Mouse (Mus musculus) MEL (cell line): Measurements from ENCODE around the gene Prkcb. TPM values are rescaled to one million over a fixed set of nuclear protein-coding genes. Genes with fewer than 3 reads are reported as not detected.

Experiments used
- DNase-seq: peaks from one replicate; pipeline ENCODE4 v3.0.0; 2011; ENCODE audit warnings: low read depth, low spot score
- H3K27ac ChIP-seq: 2 replicates; pipeline ENCODE4 v1.5.1; 2012; ENCODE audit warnings: low read depth, mild to moderate bottlenecking, control low read depth, low read length, moderate library complexity; ENCODE audit not compliant: control insufficient read depth
- H3K27me3 ChIP-seq, 2 experiments: fragments of 150-350 bp in 1 of 2; sonication (generic) in 1 of 2; 2 replicates each; pipeline ENCODE4 v1.6.1; 2012; ENCODE audit warnings: low read length in 2 of 2, mild to moderate bottlenecking in 2 of 2, improper control_type of control experiment in 1 of 2, moderate library complexity in 1 of 2; ENCODE audit not compliant: insufficient read depth in 2 of 2, control insufficient read depth in 1 of 2
- H3K36me3 ChIP-seq, 2 experiments: 2 replicates each; pipeline ENCODE4 v1.6.1; 2012 to 2014; ENCODE audit warnings: low read length in 2 of 2, improper control_type of control experiment in 1 of 2, inconsistent platforms in 1 of 2, mild to moderate bottlenecking in 1 of 2; ENCODE audit not compliant: insufficient read depth in 2 of 2, control insufficient read depth in 1 of 2
- H3K4me1 ChIP-seq, 2 experiments: fragments of 150-350 bp in 1 of 2; sonication (generic) in 1 of 2; 2 replicates each; pipeline ENCODE4 v1.6.1; 2012; ENCODE audit warnings: low read length in 2 of 2, improper control_type of control experiment in 1 of 2, mild to moderate bottlenecking in 1 of 2; ENCODE audit not compliant: insufficient read depth in 2 of 2, control insufficient read depth in 1 of 2
- H3K4me3 ChIP-seq, 2 experiments: fragments of 150-350 bp in 1 of 2; sonication (generic) in 1 of 2; 2 replicates each; pipeline ENCODE4 v1.5.1; 2012; ENCODE audit warnings: low read depth in 2 of 2, low read length in 2 of 2, mild to moderate bottlenecking in 2 of 2, moderate library complexity in 2 of 2, control low read depth in 1 of 2, improper control_type of control experiment in 1 of 2; ENCODE audit not compliant: control insufficient read depth in 1 of 2, insufficient read depth in 1 of 2
- H3K79me2 ChIP-seq: 2 replicates; pipeline ENCODE4 v1.6.1; 2012; ENCODE audit warnings: mild to moderate bottlenecking, low read length, moderate library complexity; ENCODE audit not compliant: control insufficient read depth, poor library complexity, insufficient read depth
- H3K9ac ChIP-seq: 2 replicates; pipeline ENCODE4 v1.6.1; 2012; ENCODE audit warnings: low read depth, mild to moderate bottlenecking, control low read depth, low read length, moderate library complexity; ENCODE audit not compliant: control insufficient read depth, poor library complexity, severe bottlenecking
- H3K9me3 ChIP-seq: fragments of 150-350 bp; sonication (generic); replicated peaks from 2 replicates; pipeline ENCODE4 v1.6.1; 2012; ENCODE audit warnings: mild to moderate bottlenecking, low read length, improper control_type of control experiment, moderate library complexity; ENCODE audit not compliant: insufficient read depth
- BHLHE40 ChIP-seq: IDR thresholded peaks from 2 replicates; pipeline ENCODE4 v1.6.1; 2012; ENCODE audit warnings: low read depth, mild to moderate bottlenecking, inconsistent platforms, low read length, improper control_type of control experiment, borderline replicate concordance
- CHD1 ChIP-seq: IDR thresholded peaks from 2 replicates; pipeline ENCODE4 v1.6.1; 2012; ENCODE audit warnings: low read depth, mild to moderate bottlenecking, inconsistent platforms, low read length, improper control_type of control experiment
- CHD2 ChIP-seq: IDR thresholded peaks from 2 replicates; pipeline ENCODE4 v1.6.1; 2011; ENCODE audit warnings: low read length, improper control_type of control experiment
- CTCF ChIP-seq, 3 experiments: IDR thresholded peaks in 2 of 3; conservative IDR thresholded peaks in 1 of 3; 2 replicates each; pipeline ENCODE4 v1.5.1; 2011 to 2012; ENCODE audit warnings: low read length in 3 of 3, low read depth in 2 of 3, mild to moderate bottlenecking in 2 of 3, improper control_type of control experiment in 1 of 3, inconsistent platforms in 1 of 3, mixed read lengths in 1 of 3, moderate library complexity in 1 of 3; ENCODE audit not compliant: control insufficient read depth in 1 of 3, insufficient read depth in 1 of 3, poor library complexity in 1 of 3, severe bottlenecking in 1 of 3
- E2F4 ChIP-seq: IDR thresholded peaks from 2 replicates; pipeline ENCODE4 v1.6.1; 2011; ENCODE audit warnings: low read depth, low read length, improper control_type of control experiment, borderline replicate concordance
- EP300 ChIP-seq, 2 experiments: IDR thresholded peaks; 2 replicates each; pipeline ENCODE4 v1.6.1; 2011; ENCODE audit warnings: improper control_type of control experiment in 2 of 2, low read length in 2 of 2, low read depth in 1 of 2, mild to moderate bottlenecking in 1 of 2
- ETS1 ChIP-seq: IDR thresholded peaks from 2 replicates; pipeline ENCODE4 v1.6.1; 2012; ENCODE audit warnings: low read depth, mild to moderate bottlenecking, inconsistent platforms, low read length, improper control_type of control experiment, moderate library complexity
- GATA1 ChIP-seq: IDR thresholded peaks from 2 replicates; pipeline ENCODE4 v1.6.1; 2011; ENCODE audit warnings: low read depth, low read length, improper control_type of control experiment
- HCFC1 ChIP-seq: IDR thresholded peaks from 2 replicates; pipeline ENCODE4 v1.6.1; 2012; ENCODE audit warnings: low read depth, mild to moderate bottlenecking, inconsistent platforms, low read length, improper control_type of control experiment, moderate library complexity
- JUND ChIP-seq: IDR thresholded peaks from 2 replicates; pipeline ENCODE4 v1.6.1; 2011; ENCODE audit warnings: low read depth, mild to moderate bottlenecking, improper control_type of control experiment, low read length
- MAX ChIP-seq: IDR thresholded peaks from 2 replicates; pipeline ENCODE4 v1.6.1; 2011; ENCODE audit warnings: low read length, improper control_type of control experiment
- MAZ ChIP-seq: IDR thresholded peaks from 2 replicates; pipeline ENCODE4 v1.6.1; 2012; ENCODE audit warnings: low read depth, mild to moderate bottlenecking, inconsistent platforms, low read length, improper control_type of control experiment
- MEF2A ChIP-seq: IDR thresholded peaks from 2 replicates; pipeline ENCODE4 v1.6.1; 2014; ENCODE audit warnings: low read depth, mild to moderate bottlenecking, inconsistent platforms, low read length, improper control_type of control experiment; ENCODE audit not compliant: poor library complexity, insufficient replicate concordance, severe bottlenecking; ENCODE audit errors: extremely low read depth
- MYB ChIP-seq: IDR thresholded peaks from 2 replicates; pipeline ENCODE4 v1.6.1; 2011; ENCODE audit warnings: mild to moderate bottlenecking, low read depth, low read length, improper control_type of control experiment
- MYC ChIP-seq: IDR thresholded peaks from 2 replicates; pipeline ENCODE4 v1.6.1; 2011; ENCODE audit warnings: low read depth, mild to moderate bottlenecking, low read length, improper control_type of control experiment, moderate library complexity
- POLR2A ChIP-seq, 2 experiments: IDR thresholded peaks; 2 replicates each; pipeline ENCODE4 v1.6.1; 2011 to 2012; ENCODE audit warnings: low read length in 2 of 2, mild to moderate bottlenecking in 2 of 2, control low read depth in 1 of 2, improper control_type of control experiment in 1 of 2, low read depth in 1 of 2, moderate library complexity in 1 of 2; ENCODE audit not compliant: control insufficient read depth in 1 of 2, insufficient read depth in 1 of 2, poor library complexity in 1 of 2
- POLR2AphosphoS2 ChIP-seq: IDR thresholded peaks from 2 replicates; pipeline ENCODE4 v1.6.1; 2011; ENCODE audit warnings: low read length, improper control_type of control experiment
- RAD21 ChIP-seq: IDR thresholded peaks from 2 replicates; pipeline ENCODE4 v1.6.1; 2011; ENCODE audit warnings: mild to moderate bottlenecking, low read depth, low read length, improper control_type of control experiment
- TBP ChIP-seq: IDR thresholded peaks from 2 replicates; pipeline ENCODE4 v1.8.0; 2011; ENCODE audit warnings: low read depth, low read length, improper control_type of control experiment
- TCF12 ChIP-seq: IDR thresholded peaks from 2 replicates; pipeline ENCODE4 v1.6.1; 2014; ENCODE audit warnings: low read depth, mild to moderate bottlenecking, inconsistent platforms, low read length, improper control_type of control experiment, moderate library complexity
- UBTF ChIP-seq: IDR thresholded peaks from 2 replicates; pipeline ENCODE4 v1.6.1; 2012; ENCODE audit warnings: low read depth, mild to moderate bottlenecking, inconsistent platforms, low read length, improper control_type of control experiment, moderate library complexity, borderline replicate concordance; ENCODE audit not compliant: insufficient read depth
- USF1 ChIP-seq: IDR thresholded peaks from 2 replicates; pipeline ENCODE4 v1.6.1; 2014; ENCODE audit warnings: low read depth, mild to moderate bottlenecking, inconsistent platforms, low read length, improper control_type of control experiment, moderate library complexity
- USF2 ChIP-seq, 2 experiments: IDR thresholded peaks; 2 replicates each; pipeline ENCODE4 v1.6.1; 2011 to 2012; ENCODE audit warnings: improper control_type of control experiment in 2 of 2, low read length in 2 of 2, borderline replicate concordance in 1 of 2, inconsistent platforms in 1 of 2, low read depth in 1 of 2, mild to moderate bottlenecking in 1 of 2; ENCODE audit not compliant: insufficient read depth in 1 of 2
- ZC3H11A ChIP-seq: IDR thresholded peaks from 2 replicates; pipeline ENCODE4 v1.6.1; 2012; ENCODE audit warnings: low read depth, mild to moderate bottlenecking, inconsistent platforms, low read length, improper control_type of control experiment
- ZMIZ1 ChIP-seq: IDR thresholded peaks from 2 replicates; pipeline ENCODE4 v1.6.1; 2012; ENCODE audit warnings: low read depth, mild to moderate bottlenecking, inconsistent platforms, low read length, improper control_type of control experiment, moderate library complexity
- polyA plus RNA-seq, 2 experiments: library from polyadenylated mRNA; stranded (reverse) in 1 of 2; unstranded in 1 of 2; fragments of >175 nt in 1 of 2; fragments of >200 nt in 1 of 2; gene quantifications; 2 replicates each; pipeline versions ENCODE4 v1.2.1 to v1.2.4; 2012; ENCODE audit warnings: low replicate concordance in 2 of 2, low read depth in 1 of 2; ENCODE audit not compliant: insufficient read length in 2 of 2, insufficient read depth in 1 of 2, missing spikeins in 1 of 2
- total RNA-seq: library from RNA; depleted of rRNA; stranded (reverse); fragments of 300-350 nt; gene quantifications from 2 replicates; pipeline ENCODE4 v1.2.3, GENCODE M21; 2012

The Prkcb gene
- total and polyA plus RNA-seq, 3 experiments, result not detected

DNA sequence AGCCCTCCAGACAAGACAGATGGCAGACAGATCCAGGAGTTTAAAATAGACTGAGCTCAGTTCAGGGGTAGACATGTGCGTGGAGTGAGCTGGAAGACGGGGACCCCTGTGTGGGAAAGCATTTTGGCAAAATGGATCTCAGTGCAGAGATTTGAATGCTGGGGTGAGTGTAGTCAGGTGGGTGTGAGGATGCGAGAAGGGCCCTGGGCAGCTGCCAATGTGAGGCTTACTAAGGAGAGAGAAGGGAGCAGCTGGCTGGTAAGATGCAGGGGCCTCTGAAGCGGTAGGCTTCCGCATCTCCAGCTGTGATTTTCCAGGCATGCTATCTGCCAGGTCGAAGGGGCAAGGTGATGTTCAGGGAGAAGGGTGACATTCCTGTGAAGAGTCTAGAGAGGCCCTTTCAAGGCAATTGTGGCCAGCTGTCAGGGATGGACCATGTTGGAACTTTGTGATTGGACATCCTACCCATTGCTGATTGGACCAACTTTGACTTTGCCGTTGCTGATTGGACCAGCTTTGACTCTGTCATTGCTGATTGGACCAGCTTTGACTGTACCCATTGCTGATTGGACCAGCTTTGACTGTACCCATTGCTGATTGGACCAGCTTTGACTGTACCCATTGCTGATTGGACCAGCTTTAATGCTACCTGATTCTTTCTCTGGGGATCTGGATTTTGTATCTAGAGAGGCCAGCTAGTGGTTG, 78.9 kb downstream of the Prkcb start:
- no peak overlapping the region for H3K4me3 ChIP-seq
- TF ChIP-seq USF1 (no peak), JUND (no peak), MEF2A (no peak), BHLHE40 (no peak), MAZ (no peak), ETS1 (no peak), POLR2A (IDR thresholded peaks at IDR 0.05; ENCODE audit: control insufficient read depth in 1 of 2, insufficient read depth in 1 of 2, low read depth in 1 of 2, low read length in 2 of 2, poor library complexity in 1 of 2) (no peak), MAX (no peak), CHD1 (no peak)
- H3K27ac ChIP-seq, result no peak overlapping the region
- no peaks in the 10 kb centered on the region for H3K27me3 ChIP-seq
- H3K36me3 ChIP-seq, result no peaks in the 10 kb centered on the region
- no peaks in the 10 kb centered on the region for H3K9me3 ChIP-seq
- no peaks in the 10 kb centered on the region for H3K79me2 ChIP-seq
- DNase-seq, result no peak
- no peaks in the 10 kb centered on the region for H3K4me1 ChIP-seq
- H3K9ac ChIP-seq, result no peak overlapping the region

DNA sequence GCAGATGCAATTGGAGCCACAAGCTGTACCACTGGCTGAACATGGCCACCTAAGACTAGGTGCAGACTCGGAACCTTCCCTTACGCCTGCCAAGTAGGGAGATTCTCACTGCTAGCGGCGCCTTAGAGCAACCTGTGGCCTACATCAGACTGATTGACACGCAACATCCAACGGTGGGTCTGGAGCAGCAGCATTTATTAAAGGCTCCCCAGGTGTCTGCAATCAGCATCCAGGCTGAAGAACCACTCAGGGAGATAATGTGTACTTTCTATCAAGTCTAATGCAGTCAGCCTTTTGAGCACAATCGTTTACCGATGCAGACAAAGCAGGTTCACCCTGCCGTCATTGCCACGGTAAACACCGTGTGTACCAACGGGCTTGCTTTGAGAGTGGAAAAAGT, 81.9 kb downstream of the Prkcb start:
- DNase-seq, result no peak
- no peak for TF ChIP-seq POLR2AphosphoS2
- no peak for TF ChIP-seq MYC
- no peak for TF ChIP-seq POLR2A (IDR thresholded peaks at IDR 0.05; ENCODE audit: control insufficient read depth in 1 of 2, insufficient read depth in 1 of 2, low read depth in 1 of 2, low read length in 2 of 2, poor library complexity in 1 of 2)
- TF ChIP-seq MYB, result no peak
- no peak for TF ChIP-seq BHLHE40
- TF ChIP-seq CTCF (IDR thresholded peaks at IDR 0.05 in 2 of 3, conservative IDR thresholded peaks at IDR 0.05 in 1 of 3; ENCODE audit: control insufficient read depth in 1 of 3, insufficient read depth in 1 of 3, low read depth in 2 of 3, low read length in 3 of 3, poor library complexity in 1 of 3, severe bottlenecking in 1 of 3), result no peak
- TF ChIP-seq RAD21, result no peak
- TF ChIP-seq, all 39 proteins: peak for 0
- Histone ChIP-seq H3K9me3 (no peaks in the 10 kb centered on the region), H3K27ac (no peak overlapping the region), H3K9ac (no peak overlapping the region), H3K79me2 (no peaks in the 10 kb centered on the region), H3K36me3 (no peaks in the 10 kb centered on the region), H3K4me1 (no peaks in the 10 kb centered on the region), H3K27me3 (no peaks in the 10 kb centered on the region), H3K4me3 (no peak overlapping the region)

DNA sequence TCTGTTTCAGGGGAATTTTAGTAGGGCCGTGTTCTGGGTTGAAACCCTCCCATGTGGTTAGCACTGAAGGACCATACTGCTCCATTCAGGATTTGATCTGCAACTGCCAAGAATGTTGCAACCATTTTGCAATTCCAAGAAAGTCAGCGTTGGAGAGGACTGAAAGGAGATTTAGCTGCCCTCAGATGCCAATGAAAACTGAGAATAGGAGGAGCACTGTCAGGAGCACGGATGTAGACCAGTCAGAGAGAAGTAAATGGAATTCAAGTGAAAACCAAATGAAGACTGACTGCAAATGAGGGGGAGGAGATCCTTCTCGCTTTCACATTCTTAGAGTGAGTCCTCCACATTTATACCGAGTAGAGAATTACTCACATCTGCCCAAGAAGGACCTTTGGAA, 83.4 kb downstream of the Prkcb start:
- Histone ChIP-seq H3K27ac (no peak overlapping the region), H3K27me3 (no peaks in the 10 kb centered on the region), H3K4me3 (no peak overlapping the region), H3K9me3 (no peaks in the 10 kb centered on the region)
- TF ChIP-seq USF1 (no peak), TCF12 (no peak), MEF2A (no peak), GATA1 (no peak), USF2 (IDR thresholded peaks at IDR 0.05; ENCODE audit: borderline replicate concordance in 1 of 2, insufficient read depth in 1 of 2, low read depth in 1 of 2, low read length in 2 of 2) (no peak), E2F4 (no peak), UBTF (no peak), TBP (no peak), CHD2 (no peak), ZMIZ1 (no peak), HCFC1 (no peak), POLR2AphosphoS2 (no peak), EP300 (IDR thresholded peaks at IDR 0.05; ENCODE audit: low read depth in 1 of 2, low read length in 2 of 2) (no peak), JUND (no peak), ZC3H11A (no peak)
- TF ChIP-seq, all 39 proteins: peak for 0
- H3K79me2 ChIP-seq, result no peaks in the 10 kb centered on the region
- no peak overlapping the region for H3K9ac ChIP-seq
- H3K4me1 ChIP-seq, result no peaks in the 10 kb centered on the region
- DNase-seq, result no peak
- no peaks in the 10 kb centered on the region for H3K36me3 ChIP-seq
